Mouse (Mus musculus) G1E (cell line): ENCODE data around the gene Zfp280d.

Source experiments
- CTCF ChIP-seq: IDR thresholded peaks from 2 replicates; pipeline ENCODE4 v1.5.1; 2012; ENCODE audit warnings: low read depth, low read length, inconsistent platforms, mixed read lengths
- GATA1 ChIP-seq: IDR thresholded peaks from 2 replicates; pipeline ENCODE4 v1.6.1; 2012; ENCODE audit warnings: borderline replicate concordance, low read length, inconsistent platforms, mixed read lengths
- POLR2AphosphoS5 ChIP-seq: IDR thresholded peaks from 2 replicates; pipeline ENCODE4 v1.6.1; 2012; ENCODE audit warnings: low read depth, low read length, inconsistent platforms; ENCODE audit not compliant: insufficient replicate concordance

GRCm38 (mm10) chr9:72226536-72226935 is 48.1 kb upstream of the Zfp280d start:
- TF ChIP-seq CTCF (no peak), GATA1 (no peak), POLR2AphosphoS5 (no peak)
